Mouse (Mus musculus) erythroblast, embryonic 14.5 days (primary cell): Measurements from ENCODE around the gene Rccd1.

Experiments used
- GATA1 ChIP-seq: IDR thresholded peaks from 2 replicates; pipeline ENCODE4 v1.6.1; 2012; ENCODE audit warnings: low read length, inconsistent platforms, mixed read lengths
- TAL1 ChIP-seq: IDR thresholded peaks from 3 replicates; pipeline ENCODE4 v1.6.1; 2012; ENCODE audit warnings: low read length, inconsistent platforms, mixed read lengths

DNA sequence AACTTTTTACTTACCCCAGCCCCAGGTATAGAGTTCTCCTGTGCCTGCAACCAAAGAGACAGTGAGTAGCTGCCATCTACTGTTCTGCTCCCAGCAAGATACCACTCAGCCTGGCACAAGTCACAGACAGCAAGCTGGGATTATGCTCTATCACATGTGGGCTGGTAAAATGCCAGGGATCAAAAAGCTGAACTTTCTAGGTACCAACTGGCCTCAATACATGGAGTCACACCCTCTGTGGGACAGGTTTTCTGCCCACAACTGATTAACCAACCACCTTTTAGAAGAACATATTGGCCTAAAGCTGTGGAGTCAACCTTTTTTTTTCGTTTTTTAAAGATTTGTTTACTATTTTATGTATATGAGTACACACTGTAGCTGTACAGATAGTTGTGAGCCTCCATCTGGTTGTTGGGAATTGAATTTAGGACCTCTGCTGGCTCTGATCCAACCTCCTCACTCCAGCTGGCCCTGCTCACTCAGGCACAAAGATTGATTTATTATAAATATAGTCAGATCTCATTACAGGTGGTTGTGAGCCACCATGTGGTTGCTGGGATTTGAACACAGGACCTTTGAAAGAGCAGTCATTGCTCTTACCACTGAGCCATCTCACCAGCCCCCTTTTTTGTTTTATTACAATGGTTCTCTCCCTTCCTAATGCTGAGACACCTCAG lies 6.7 kb downstream of the Rccd1 start:
- no peak for TF ChIP-seq GATA1
- TF ChIP-seq TAL1: no peak
